Mouse (Mus musculus): Measurements from ENCODE around the gene Wee2.

DNA sequence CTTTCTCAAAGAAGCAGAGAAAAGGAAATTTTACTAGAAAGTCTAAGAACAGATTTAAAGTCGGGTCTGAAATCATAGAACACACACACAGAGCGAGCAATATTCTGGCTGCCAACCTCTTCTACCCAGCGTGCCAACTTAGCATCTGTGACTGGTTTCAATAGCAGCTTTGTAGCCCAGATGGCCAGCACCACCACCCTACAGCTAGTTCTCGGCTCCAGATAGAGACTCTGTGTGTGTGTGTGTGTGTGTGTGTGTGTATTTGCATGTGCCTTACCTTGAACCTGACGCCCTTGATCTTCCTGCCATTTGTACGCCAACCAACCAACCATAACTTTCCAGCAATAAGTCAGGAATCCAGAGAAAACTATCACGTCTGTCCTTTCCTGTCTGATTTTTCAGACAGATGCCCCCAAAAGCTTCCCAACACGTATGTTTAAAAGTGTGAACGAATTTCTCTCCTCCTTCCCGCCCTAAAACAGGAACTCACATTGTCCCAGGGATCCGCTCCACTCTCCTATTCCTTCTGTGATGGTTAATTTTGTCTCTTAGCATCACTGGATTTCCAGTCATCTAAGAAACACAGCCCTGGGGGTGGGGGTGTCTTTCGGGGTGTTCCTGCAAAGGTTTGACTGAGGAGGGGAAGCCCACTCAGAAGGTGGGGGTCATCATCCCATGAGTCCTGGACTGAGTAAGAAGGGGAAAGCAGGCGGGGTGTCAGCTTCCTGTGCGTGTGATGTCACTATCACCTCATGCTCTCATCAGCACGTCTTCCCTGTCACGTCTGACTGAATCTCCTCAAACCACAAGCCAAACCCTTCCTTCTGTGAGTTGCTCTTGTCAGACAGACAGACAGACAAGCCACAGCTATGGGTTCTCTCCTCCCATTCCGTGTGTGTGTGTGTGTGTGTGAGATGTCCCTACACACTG lies 6.3 kb upstream of the Wee2 start:
- no peak for TF ChIP-seq CTCF (IDR thresholded peaks at IDR 0.05; ENCODE audit: low read depth)
- no peak for TF ChIP-seq EP300 (IDR thresholded peaks at IDR 0.05; ENCODE audit: low read depth)
